Mouse (Mus musculus) adrenal gland, adult (tissue): Measurements from ENCODE around the gene Enthd1.

Experiments
- DNase-seq, 2 experiments: peaks; one replicate each; pipeline ENCODE4 v3.0.0; 2022 to 2023; ENCODE audit warnings: low spot score in 1 of 2; ENCODE audit not compliant: inconsistent age in 2 of 2

Enthd1 gene

GRCm38 (mm10) chr15:80490151-80490550, 74.8 kb downstream of the Enthd1 start:
- no peak for DNase-seq

GRCm38 (mm10) chr15:80488658-80489057, 76.3 kb downstream of the Enthd1 start:
- no peak for DNase-seq

- DNase-seq = no peak
Measured at GRCm38 (mm10) chr15:80485601-80486000, 79.4 kb downstream of the Enthd1 start.

GRCm38 (mm10) chr15:80483041-80483705, 81.8 kb downstream of the Enthd1 start:
- no peak for DNase-seq

GRCm38 (mm10) chr15:80482348-80482747, 82.6 kb downstream of the Enthd1 start:
- DNase-seq = no peak

- no peak for DNase-seq
Measured at GRCm38 (mm10) chr15:80474429-80475002, 90.4 kb downstream of the Enthd1 start.

GRCm38 (mm10) chr15:80467876-80468275, 97.1 kb downstream of the Enthd1 start:
- no peak for DNase-seq

- peak; percentile 16 to 61 for DNase-seq
Measured at GRCm38 (mm10) chr15:80462106-80462505, 102.8 kb downstream of the Enthd1 start.

- DNase-seq = no peak
Measured at GRCm38 (mm10) chr15:80461446-80461845, 103.5 kb downstream of the Enthd1 start.

GRCm38 (mm10) chr15:80460011-80460410, 104.9 kb downstream of the Enthd1 start:
- no peak for DNase-seq

- no peak for DNase-seq
Measured at GRCm38 (mm10) chr15:80457984-80458383, 107.0 kb downstream of the Enthd1 start.

- peak; percentile 49 to 75 for DNase-seq
Measured at GRCm38 (mm10) chr15:80454486-80454885, 110.5 kb downstream of the Enthd1 start.

- no peak for DNase-seq
Measured at GRCm38 (mm10) chr15:80452425-80452824, 112.5 kb downstream of the Enthd1 start.

GRCm38 (mm10) chr15:80445956-80446687, 118.8 kb downstream of the Enthd1 start:
- no peak for DNase-seq

- no peak for DNase-seq
Measured at GRCm38 (mm10) chr15:80440195-80440594, 124.8 kb downstream of the Enthd1 start.

- DNase-seq = no peak
Measured at GRCm38 (mm10) chr15:80438423-80438822, 126.5 kb downstream of the Enthd1 start.

- DNase-seq = no peak
Measured at GRCm38 (mm10) chr15:80437996-80438395, 127.0 kb downstream of the Enthd1 start.

- no peak for DNase-seq
Measured at GRCm38 (mm10) chr15:80436961-80437360, 128.0 kb downstream of the Enthd1 start.

- no peak for DNase-seq
Measured at GRCm38 (mm10) chr15:80430324-80430723, 134.6 kb downstream of the Enthd1 start.

- peak; percentile 7 to 25 for DNase-seq
Measured at GRCm38 (mm10) chr15:80418146-80418545, 146.8 kb downstream of the Enthd1 start.

GRCm38 (mm10) chr15:80417066-80417465, 147.9 kb downstream of the Enthd1 start:
- DNase-seq = peak; percentile 62 to 74

- DNase-seq = no peak
Measured at GRCm38 (mm10) chr15:80415132-80415531, 149.8 kb downstream of the Enthd1 start.
